Mouse (Mus musculus) cerebellum, adult 8-10 months (tissue): ENCODE data around the gene Irf2bp1.

Experiments used
- DNase-seq: peaks from one replicate; pipeline ENCODE4 v3.0.0; 2022

The Irf2bp1 gene

GRCm38 (mm10) chr7:19031641-19032040 is 27.8 kb downstream of the Irf2bp1 start:
- no peak for DNase-seq

- no peak for DNase-seq
Observed at GRCm38 (mm10) chr7:19044616-19045015, 40.8 kb downstream of the Irf2bp1 start.

- peak; percentile 65 for DNase-seq
Observed at GRCm38 (mm10) chr7:19046286-19047069, 42.6 kb downstream of the Irf2bp1 start.

GRCm38 (mm10) chr7:19048006-19048527 is 44.2 kb downstream of the Irf2bp1 start:
- DNase-seq: no peak

GRCm38 (mm10) chr7:19049252-19049651 is 45.4 kb downstream of the Irf2bp1 start:
- DNase-seq: no peak

GRCm38 (mm10) chr7:19050172-19050571 is 46.3 kb downstream of the Irf2bp1 start:
- DNase-seq: no peak

- no peak for DNase-seq
Observed at GRCm38 (mm10) chr7:19051161-19051560, 47.3 kb downstream of the Irf2bp1 start.

GRCm38 (mm10) chr7:19052345-19053135 is 48.7 kb downstream of the Irf2bp1 start:
- DNase-seq: no peak

GRCm38 (mm10) chr7:19053136-19053532 is 49.3 kb downstream of the Irf2bp1 start:
- no peak for DNase-seq

- no peak for DNase-seq
Observed at GRCm38 (mm10) chr7:19054047-19054776, 50.4 kb downstream of the Irf2bp1 start, which contains the start of gene Rsph6a. Rsph6a (plus strand) TSS chr7:19054690.

- no peak for DNase-seq
Observed at GRCm38 (mm10) chr7:19054777-19055076, 50.9 kb downstream of the Irf2bp1 start.

GRCm38 (mm10) chr7:19055108-19055507 is 51.3 kb downstream of the Irf2bp1 start:
- DNase-seq: no peak
